Mouse (Mus musculus): ENCODE data around the gene 1700016K19Rik.

DNA sequence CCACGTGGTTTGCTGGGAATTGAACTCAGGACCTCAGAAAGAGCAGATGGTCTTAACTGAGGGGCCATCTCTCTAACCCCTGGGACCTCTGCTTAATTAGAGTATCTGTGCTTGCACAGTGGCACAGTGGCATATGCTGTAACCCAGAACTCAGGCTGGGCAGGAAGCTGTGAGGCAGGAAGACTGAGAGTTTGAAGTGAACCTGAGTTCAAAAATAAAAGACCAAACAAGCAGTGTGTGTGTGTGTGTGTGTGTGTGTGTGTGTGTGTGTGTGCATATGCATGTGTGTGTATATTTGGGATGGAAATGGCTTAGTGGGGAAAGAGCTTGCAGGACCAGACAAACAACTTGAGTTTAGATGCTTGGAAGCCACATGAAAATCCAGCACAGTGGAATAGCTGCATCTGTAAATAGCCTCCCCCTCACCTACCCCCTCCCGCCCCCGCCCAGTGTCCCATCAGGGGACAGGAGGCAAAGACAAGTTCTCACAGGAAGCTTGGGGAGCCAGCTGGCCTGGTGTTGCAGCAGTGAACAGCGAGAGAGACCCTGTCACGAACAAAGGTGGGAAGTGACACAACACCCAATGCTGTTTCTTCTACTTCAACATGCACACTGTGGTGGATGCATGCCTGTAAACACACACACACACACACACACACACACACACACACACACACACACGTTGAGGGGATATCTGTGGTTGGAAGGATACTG, 38.0 kb downstream of the 1700016K19Rik start:
- TF ChIP-seq CTCF (IDR thresholded peaks at IDR 0.05; ENCODE audit: control insufficient read depth, insufficient read depth, insufficient read length) (no peak), FOSL1 (IDR thresholded peaks at IDR 0.05; ENCODE audit: insufficient read depth, low read length, poor library complexity, severe bottlenecking) (no peak)

All from C2C12 (cell line).